Mouse (Mus musculus) heart, postnatal 14 days (tissue): Measurements from ENCODE around the gene Olfr1293-ps. TPM values are rescaled to one million over a fixed set of nuclear protein-coding genes. Genes with fewer than 3 reads are reported as not detected.

Experiments
- DNase-seq, 2 experiments: peaks; one replicate each; pipeline ENCODE4 v3.0.0; 2021 to 2022
- intact Hi-C: fragments of 180-260 bp; cut with DNase I; formaldehyde crosslinking; loops from one replicate; pipeline ENCODE4 v1.15.1; 2025
- long read RNA-seq, 2 experiments: library from polyadenylated mRNA; stranded (forward); transcript quantifications; one replicate each; pipeline ENCODE4 v2.0.0; 2021
- total RNA-seq, 2 experiments: library from RNA; stranded (reverse); gene quantifications; 2 replicates each; pipeline ENCODE4 v1.2.3; 2021

The Olfr1293-ps gene
- not detected for total RNA-seq
- long read RNA-seq, experiment 1, result 0 reads
- long read RNA-seq, experiment 2, result 0 reads

DNA sequence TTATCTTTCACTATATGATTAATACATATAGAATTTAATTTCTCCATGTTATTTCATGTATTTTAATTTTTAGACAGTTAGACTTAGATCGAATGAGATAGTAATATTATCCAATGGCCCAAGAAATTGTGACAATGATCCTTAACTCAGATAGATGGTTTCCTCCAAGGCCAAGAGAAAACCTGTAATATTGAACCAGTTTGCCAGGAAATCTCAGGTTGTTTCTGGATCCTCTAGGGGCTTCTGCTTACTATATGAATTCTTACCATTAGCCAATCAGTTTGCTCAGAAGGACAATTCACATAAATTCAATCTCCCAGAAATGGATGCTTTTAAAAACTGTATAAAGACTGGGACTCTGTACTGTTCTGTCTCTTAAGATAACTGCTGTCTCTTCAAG lies at the start of gene Olfr1293-ps:
Gene Olfr1293-ps, plus strand, starts transcription at position 301 of the 400 bp plus-strand sequence.
- intact Hi-C loops, result no loop called here
- no peak for DNase-seq

DNA sequence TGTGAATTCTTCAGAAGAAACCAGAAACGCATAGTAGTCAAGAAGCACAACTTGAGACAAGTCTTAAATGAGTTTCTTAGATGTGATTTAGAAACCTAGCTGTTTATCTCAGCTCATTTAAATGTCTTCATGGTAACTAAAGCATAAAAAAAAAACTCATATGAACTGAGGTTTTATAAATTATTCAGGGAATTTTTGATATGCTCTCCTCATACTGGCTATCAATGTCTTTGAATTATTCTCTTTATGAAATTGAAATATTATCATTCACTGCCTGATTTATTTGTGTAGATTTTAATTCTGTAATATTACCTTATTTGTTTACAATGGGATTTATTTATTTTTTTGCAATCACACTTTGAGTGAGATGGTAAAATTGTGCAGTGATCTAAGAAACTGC lies 44.5 kb upstream of the Olfr1293-ps start, which contains the start of gene Olfr1289:
Gene Olfr1289, plus strand, starts transcription at position 301 of the 400 bp plus-strand sequence.
- no peak for DNase-seq
- intact Hi-C loops, result no loop called here

DNA sequence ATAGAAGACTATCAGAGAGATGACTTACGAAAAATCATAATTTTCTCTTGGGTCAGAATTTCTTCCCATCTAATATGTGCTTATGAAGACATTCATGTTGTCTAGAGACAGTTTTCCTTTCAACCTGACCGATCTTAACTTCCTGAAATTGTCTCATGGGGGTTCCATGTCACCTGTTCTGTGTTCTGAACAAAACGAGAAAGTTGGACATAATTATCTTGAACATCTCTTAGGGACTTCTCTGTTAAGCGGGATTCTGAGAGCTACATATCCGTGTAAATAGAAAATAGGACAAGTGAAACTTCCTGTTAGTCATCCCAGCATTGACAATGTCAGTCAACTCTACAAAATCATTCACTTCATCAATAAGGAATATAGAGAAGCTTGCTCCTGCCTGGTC lies 31.3 kb upstream of the Olfr1293-ps start, which contains the start of gene Olfr1290:
Gene Olfr1290, minus strand, starts transcription at position 101 of the 400 bp plus-strand sequence.
- intact Hi-C loops, result no loop called here
- DNase-seq, result no peak

DNA sequence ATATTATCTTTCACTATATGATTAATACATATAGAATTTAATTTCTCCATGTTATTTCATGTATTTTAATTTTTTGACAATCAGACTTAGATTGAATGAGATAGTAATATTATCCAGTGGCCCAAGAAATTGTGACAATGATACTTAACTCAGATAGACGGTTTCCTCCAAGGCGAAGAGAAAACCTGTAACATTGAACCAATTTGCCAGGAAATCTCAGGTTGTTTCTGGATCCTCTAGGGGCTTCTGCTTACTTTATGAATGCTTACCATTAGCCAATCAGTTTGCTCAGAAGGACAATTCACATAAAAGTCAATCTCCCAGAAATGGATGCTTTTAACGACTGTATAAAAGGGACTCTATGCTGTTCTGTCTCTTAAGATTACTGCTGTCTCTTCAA lies 28.1 kb upstream of the Olfr1293-ps start, which contains the start of gene Olfr1291-ps1:
Gene Olfr1291-ps1, plus strand, starts transcription at position 301 of the 400 bp plus-strand sequence.
- DNase-seq, result no peak
- intact Hi-C loops, result no loop called here

DNA sequence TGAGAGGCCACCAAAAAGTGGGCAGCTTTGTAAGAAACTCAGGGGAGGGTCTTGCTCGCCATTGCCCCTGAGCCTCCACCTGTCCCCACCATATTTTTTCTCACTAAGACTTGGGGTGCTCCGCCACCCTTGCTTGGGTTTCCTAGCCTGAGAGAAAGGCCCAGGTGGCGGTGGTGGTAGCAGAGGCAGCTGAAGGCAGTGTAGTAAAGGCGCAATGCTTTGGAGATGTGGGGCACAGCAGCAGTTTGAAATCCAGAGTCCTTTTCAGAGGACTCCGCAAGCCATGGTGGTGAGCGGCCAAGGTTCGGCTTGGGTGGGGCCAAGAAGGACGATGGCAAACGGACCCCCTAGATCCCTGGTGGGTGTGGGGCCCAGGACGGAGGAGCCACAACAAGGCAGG lies 7.6 kb upstream of the Olfr1293-ps start:
- DNase-seq, result no peak
- intact Hi-C loops, result no loop called here

DNA sequence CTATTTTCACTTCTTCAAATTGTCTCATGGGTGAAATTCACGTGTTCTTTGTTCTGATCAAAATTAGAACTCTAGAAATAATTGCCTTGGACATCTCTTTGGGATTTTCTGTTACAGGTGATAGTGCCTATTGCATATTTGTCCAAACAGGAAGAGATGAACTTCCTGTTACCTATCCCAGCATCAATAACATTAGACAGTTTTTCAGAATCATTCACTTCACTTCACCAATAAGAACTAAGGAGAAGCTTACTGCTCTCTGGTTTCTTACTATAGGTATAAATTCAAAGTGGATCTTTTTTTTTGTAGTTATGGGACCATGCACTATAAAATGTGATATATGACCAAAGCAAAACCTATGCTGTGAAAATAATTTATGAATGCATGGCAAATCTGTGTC lies 15.2 kb downstream of the Olfr1293-ps start, which contains the start of gene Olfr1294:
Gene Olfr1294, minus strand, starts transcription at position 101 of the 400 bp plus-strand sequence.
- no peak for DNase-seq
- intact Hi-C loops, result no loop called here

DNA sequence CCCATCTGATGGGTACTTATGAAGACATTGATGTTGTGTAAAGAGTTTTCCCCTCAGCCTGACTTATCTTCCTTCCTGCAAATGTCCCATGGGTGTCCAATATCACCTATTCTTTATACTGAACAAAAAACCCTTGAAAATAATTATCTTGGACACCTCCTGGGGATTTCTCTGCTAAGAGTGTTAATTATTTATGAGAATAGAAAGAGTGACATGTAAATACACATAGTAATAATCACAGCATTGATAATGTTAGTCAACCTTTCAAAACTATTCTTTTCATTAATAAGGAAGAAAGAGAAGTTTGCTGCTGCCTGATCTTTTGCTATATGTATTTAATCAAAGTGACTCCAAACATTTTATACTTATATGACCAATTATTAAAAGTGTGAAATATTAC lies 44.6 kb downstream of the Olfr1293-ps start, which contains the start of gene Olfr1295:
Gene Olfr1295, minus strand, starts transcription at position 101 of the 400 bp plus-strand sequence.
- intact Hi-C loops, result no loop called here
- no peak for DNase-seq

Other genes with a start within 250 kb of the Olfr1293-ps start
- not detected for gene Olfr1278, start 235.1 kb upstream of the Olfr1293-ps start, total RNA-seq
- gene Olfr1279, start 224.6 kb upstream of the Olfr1293-ps start, total RNA-seq, result not detected
- gene Olfr1280, start 211.2 kb upstream of the Olfr1293-ps start, total RNA-seq, result not detected
- not detected for gene Olfr1281, start 198.7 kb upstream of the Olfr1293-ps start, total RNA-seq
- not detected for gene Olfr1282, start 189.1 kb upstream of the Olfr1293-ps start, total RNA-seq
- not detected for gene Olfr1283, start 158.4 kb upstream of the Olfr1293-ps start, total RNA-seq
- gene Olfr1284, start 149.7 kb upstream of the Olfr1293-ps start, total RNA-seq, result not detected
- gene Olfr1286, start 102.1 kb upstream of the Olfr1293-ps start, total RNA-seq, result not detected
- not detected for gene Olfr1287, start 76.1 kb upstream of the Olfr1293-ps start, total RNA-seq
- not detected for gene Olfr1288, start 51.1 kb upstream of the Olfr1293-ps start, total RNA-seq
- not detected for gene Olfr1289, start 44.4 kb upstream of the Olfr1293-ps start, total RNA-seq
- not detected for gene Olfr1290, start 31.4 kb upstream of the Olfr1293-ps start, total RNA-seq
- gene Olfr1291-ps1, start 28.0 kb upstream of the Olfr1293-ps start, total RNA-seq, result not detected
- gene Olfr1294, start 15.1 kb downstream of the Olfr1293-ps start, total RNA-seq, result not detected
- not detected for gene Olfr1295, start 44.5 kb downstream of the Olfr1293-ps start, total RNA-seq
- not detected for gene Olfr1297, start 101.3 kb downstream of the Olfr1293-ps start, total RNA-seq
- not detected for gene Olfr1298, start 124.0 kb downstream of the Olfr1293-ps start, total RNA-seq
- gene Olfr1299, start 136.2 kb downstream of the Olfr1293-ps start, total RNA-seq, result not detected
- not detected for gene Olfr1301, start 225.8 kb downstream of the Olfr1293-ps start, total RNA-seq